Mouse (Mus musculus) neural tube, embryonic 15.5 days (tissue): Measurements from ENCODE around the gene Gm20388. TPM values are rescaled to one million over a fixed set of nuclear protein-coding genes. Genes with fewer than 3 reads are reported as not detected.
A peak's percentile ranks its signal among the peaks of the same experiment; 100 is the strongest.

Experiments used
- ATAC-seq: fragments of 200-750 bp; cut with Nextera tagmentation; 2 replicates; pipeline ENCODE4 v1.8.0; 2017; ENCODE audit warnings: mild to moderate bottlenecking, moderate TSS enrichment, moderate library complexity; ENCODE audit not compliant: low FRiP score
- H3K27ac ChIP-seq: fragments of 300-500 bp; sonication (generic); replicated peaks from 2 replicates; pipeline ENCODE4 v1.5.1; 2015; ENCODE audit warnings: mild to moderate bottlenecking, inconsistent platforms
- H3K27me3 ChIP-seq: fragments of 300-500 bp; sonication (generic); replicated peaks from 2 replicates; pipeline ENCODE4 v1.6.1; 2015; ENCODE audit warnings: inconsistent platforms
- H3K36me3 ChIP-seq: fragments of 300-500 bp; sonication (generic); 2 replicates; pipeline ENCODE4 v1.6.1; 2015; ENCODE audit warnings: inconsistent platforms
- H3K4me1 ChIP-seq: fragments of 300-500 bp; sonication (generic); 2 replicates; pipeline ENCODE4 v1.6.1; 2015; ENCODE audit warnings: inconsistent platforms
- H3K4me2 ChIP-seq: fragments of 300-500 bp; sonication (generic); 2 replicates; pipeline ENCODE4 v1.6.1; 2015; ENCODE audit warnings: inconsistent platforms, mild to moderate bottlenecking, moderate library complexity
- H3K4me3 ChIP-seq: fragments of 300-500 bp; sonication (generic); replicated peaks from 2 replicates; pipeline ENCODE4 v1.5.1; 2015; ENCODE audit warnings: mild to moderate bottlenecking, inconsistent platforms
- H3K9ac ChIP-seq: fragments of 300-500 bp; sonication (generic); replicated peaks from 2 replicates; pipeline ENCODE4 v1.6.1; 2015; ENCODE audit warnings: mild to moderate bottlenecking, inconsistent platforms
- H3K9me3 ChIP-seq: fragments of 300-500 bp; sonication (generic); replicated peaks from 2 replicates; pipeline ENCODE4 v1.6.1; 2016; ENCODE audit warnings: inconsistent platforms
- WGBS: fragments of 180-500 bp; shearing (Covaris S2); methylation state at CpG from one replicate; pipeline ENCODE4 v1.1.7; 2015; ENCODE audit warnings: mixed read lengths; 5-methylcytosine and 5-hydroxymethylcytosine counted together
- polyA plus RNA-seq: library from polyadenylated mRNA; unstranded; fragments of >200 nt; fragmentation: Nextera tagmentation; extraction: Ambion mirVana; gene quantifications from 2 replicates; pipeline ENCODE4 v1.2.1, GENCODE M21; 2015

Gene Gm20388
- polyA plus RNA-seq, 1 experiment from 2014 or later: not detected

GRCm38 (mm10) chr8:122707184-122707583 is 2796.5 kb downstream of the Gm20388 start:
- no peak overlapping the region for H3K27ac ChIP-seq
- no peaks in the 10 kb centered on the region for H3K36me3 ChIP-seq
- no peaks in the 10 kb centered on the region for H3K27me3 ChIP-seq
- H3K9ac ChIP-seq: no peak overlapping the region
- H3K4me1 ChIP-seq: peaks cover 18% of the 10 kb centered on the region
- no peaks in the 10 kb centered on the region for H3K9me3 ChIP-seq
- H3K4me2 ChIP-seq: no peak overlapping the region
- no peak overlapping the region for H3K4me3 ChIP-seq
- no peak for ATAC-seq
- WGBS: 63% methylated on average over 4 of the region's 4 CpGs

DNA sequence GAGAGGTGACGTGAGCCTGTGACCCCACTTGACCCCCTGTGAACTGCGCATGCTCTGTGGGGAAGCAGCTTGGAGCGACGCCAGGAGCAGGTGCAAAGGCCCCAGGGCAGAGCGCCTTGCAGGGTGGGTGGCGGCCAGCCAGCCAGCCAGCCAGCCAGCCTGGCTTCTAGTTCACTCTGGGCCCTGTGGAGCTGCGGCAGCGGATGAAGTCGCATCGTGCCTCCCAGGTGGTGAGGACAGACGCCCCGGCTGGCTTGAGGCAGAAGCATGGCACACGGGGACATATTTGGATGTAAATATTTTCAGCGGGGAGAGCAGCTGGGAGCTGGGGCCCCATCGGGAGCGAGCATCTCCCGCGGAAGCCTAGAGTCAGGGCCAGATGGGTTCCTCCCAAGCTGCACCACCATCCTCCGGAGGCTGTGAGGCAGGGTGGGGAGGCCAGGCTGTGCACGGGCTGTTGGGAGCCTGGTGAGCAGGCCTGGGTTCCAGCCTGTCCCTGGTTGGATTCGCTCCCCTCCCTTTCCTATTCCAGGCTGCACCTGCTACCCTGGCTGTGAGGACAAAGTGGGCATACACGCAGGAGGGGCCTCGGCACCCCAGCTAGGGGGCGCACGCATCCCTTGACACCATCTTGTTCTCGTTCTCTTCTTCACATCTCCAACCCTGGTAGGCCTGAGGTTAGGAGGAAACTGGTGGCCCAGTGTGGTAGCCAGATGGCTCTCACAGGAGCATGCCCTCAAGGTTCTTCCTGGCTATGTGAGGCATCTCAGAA is 2798.9 kb downstream of the Gm20388 start:
- Histone ChIP-seq H3K9me3 (no peaks in the 10 kb centered on the region), H3K4me1 (peaks cover 24% of the 10 kb centered on the region), H3K4me2 (no peak overlapping the region), H3K27ac (no peak overlapping the region), H3K4me3 (no peak overlapping the region), H3K36me3 (no peaks in the 10 kb centered on the region), H3K27me3 (no peaks in the 10 kb centered on the region), H3K9ac (no peak overlapping the region)
- 23% methylated on average over 26 of the region's 26 CpGs for WGBS
- ATAC-seq: peak; percentile 58; the same call in 1 of the 2 replicates

- no peaks in the 10 kb centered on the region for H3K9me3 ChIP-seq
- no peak for ATAC-seq
- no peak overlapping the region for H3K4me3 ChIP-seq
- H3K4me1 ChIP-seq: peaks cover 18% of the 10 kb centered on the region
- H3K27ac ChIP-seq: no peak overlapping the region
- no peak overlapping the region for H3K4me2 ChIP-seq
- H3K36me3 ChIP-seq: no peaks in the 10 kb centered on the region
- H3K9ac ChIP-seq: no peak overlapping the region
- H3K27me3 ChIP-seq: no peaks in the 10 kb centered on the region
- WGBS: 82% methylated on average over 3 of the region's 3 CpGs
Measured at GRCm38 (mm10) chr8:122711480-122711879, 2800.8 kb downstream of the Gm20388 start.

DNA sequence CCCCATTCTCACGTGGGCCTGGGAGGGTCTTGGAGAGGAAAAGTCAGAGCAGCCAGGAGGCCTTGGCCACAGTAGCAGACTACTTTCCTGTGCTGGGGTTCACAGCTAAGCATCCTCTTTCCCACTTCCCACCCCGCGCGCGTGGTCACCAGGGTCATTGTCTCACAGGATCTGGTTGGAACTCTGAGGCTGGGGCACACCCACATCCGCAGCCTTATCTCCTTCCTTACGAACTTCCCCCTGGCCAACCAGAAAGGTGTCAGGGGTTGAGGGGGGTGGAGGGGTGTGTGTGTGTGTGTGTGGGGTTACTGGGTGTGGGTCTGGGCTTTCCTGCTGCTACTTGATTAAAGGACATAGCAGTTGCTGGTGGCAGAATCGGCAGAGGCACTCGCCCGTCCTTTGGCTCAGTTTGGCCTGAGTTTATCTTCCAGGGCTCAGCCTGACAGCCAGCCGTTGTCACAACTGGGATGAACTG is 2801.3 kb downstream of the Gm20388 start:
- H3K4me3 ChIP-seq: no peak overlapping the region
- H3K36me3 ChIP-seq: no peaks in the 10 kb centered on the region
- H3K9me3 ChIP-seq: no peaks in the 10 kb centered on the region
- no peak overlapping the region for H3K9ac ChIP-seq
- ATAC-seq: no peak
- H3K4me1 ChIP-seq: peaks cover 19% of the 10 kb centered on the region
- 84% methylated on average over 11 of the region's 11 CpGs for WGBS
- H3K4me2 ChIP-seq: no peak overlapping the region
- no peaks in the 10 kb centered on the region for H3K27me3 ChIP-seq
- peak overlapping the region; percentile 33; the same call in 1 of the 2 replicates for H3K27ac ChIP-seq

DNA sequence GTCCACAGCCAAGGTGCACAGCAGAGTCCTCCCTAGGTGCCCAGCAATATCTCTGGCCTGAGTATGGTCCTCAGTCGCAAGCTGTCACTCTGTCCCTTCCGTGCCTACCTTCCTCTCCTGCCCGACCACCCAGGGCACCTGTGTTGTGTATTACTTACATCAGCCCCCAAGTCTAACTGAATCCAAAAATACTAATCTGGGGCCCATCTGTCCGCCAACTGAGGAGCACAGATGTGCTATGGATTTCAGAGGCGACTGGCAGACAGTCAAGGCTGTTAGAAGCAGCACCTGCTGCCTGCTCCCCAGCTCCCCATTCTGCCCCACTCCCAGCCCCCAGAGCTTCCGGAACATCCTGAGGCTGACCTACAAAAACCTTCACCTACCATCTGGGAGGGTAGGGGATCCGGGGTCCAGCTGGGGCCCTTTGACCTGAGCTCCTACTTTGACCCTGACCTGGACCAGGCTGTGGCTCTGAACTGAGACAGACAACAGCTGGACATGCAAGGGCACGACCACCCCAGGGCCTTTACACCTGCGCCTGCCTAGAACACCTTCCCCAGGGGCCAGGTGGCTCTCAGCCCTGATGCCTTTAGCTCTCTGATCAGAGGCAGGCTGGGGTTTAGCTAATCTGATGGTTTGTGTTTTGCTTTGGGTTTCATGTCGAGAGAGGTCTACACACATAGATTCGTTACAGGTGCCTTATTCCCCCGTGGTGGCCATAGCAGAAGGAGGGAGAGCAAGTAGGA is 2801.9 kb downstream of the Gm20388 start:
- Histone ChIP-seq H3K27me3 (no peaks in the 10 kb centered on the region), H3K9me3 (no peaks in the 10 kb centered on the region), H3K27ac (peak overlapping the region; percentile 33; the same call in 1 of the 2 replicates), H3K36me3 (no peaks in the 10 kb centered on the region), H3K4me1 (peaks cover 19% of the 10 kb centered on the region), H3K9ac (no peak overlapping the region), H3K4me3 (no peak overlapping the region), H3K4me2 (no peak overlapping the region)
- WGBS: 62% methylated on average over 12 of the region's 12 CpGs
- ATAC-seq: no peak

DNA sequence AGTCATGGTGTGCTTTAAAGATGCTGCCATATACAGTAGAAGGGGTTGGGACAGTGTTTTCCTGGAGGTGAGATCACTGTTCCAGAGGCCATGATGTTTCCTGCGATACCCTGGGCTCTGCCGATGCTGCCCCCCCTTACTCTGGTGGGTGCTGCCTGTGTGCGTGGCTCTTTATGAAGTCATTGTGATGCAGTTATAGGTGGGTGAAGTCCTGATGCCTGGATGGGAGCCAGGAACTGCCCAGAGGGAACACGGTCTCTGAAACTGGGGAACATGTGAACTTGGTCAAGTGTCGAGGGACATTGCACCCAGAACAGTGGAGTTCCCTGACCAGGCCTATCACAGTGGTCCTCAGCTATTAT is 2802.5 kb downstream of the Gm20388 start:
- Histone ChIP-seq H3K27me3 (no peaks in the 10 kb centered on the region), H3K9me3 (no peaks in the 10 kb centered on the region)
- 86% methylated on average over 5 of the region's 5 CpGs for WGBS

DNA sequence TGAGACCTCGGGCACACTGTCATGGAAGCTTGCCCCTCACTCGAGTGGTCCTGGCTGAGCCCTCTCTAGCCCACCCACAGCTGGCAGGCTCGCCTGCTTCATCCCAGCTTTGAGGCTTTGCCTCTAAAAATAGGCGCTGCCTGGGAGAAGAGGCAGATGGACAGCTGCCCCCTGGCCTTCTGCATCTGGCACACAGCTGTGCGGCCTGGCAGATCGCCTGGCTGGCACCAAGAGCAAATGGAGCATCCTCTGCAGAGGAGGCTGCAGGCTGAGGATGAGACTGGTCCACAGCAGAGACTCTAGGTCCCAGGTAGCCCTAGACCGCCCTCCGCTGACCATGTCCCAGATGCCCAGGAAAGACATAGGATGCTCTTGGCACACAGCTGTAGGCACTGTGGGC is 2805.9 kb downstream of the Gm20388 start:
- Histone ChIP-seq H3K9ac (no peak overlapping the region), H3K36me3 (no peaks in the 10 kb centered on the region), H3K9me3 (no peaks in the 10 kb centered on the region), H3K4me1 (peaks cover 34% of the 10 kb centered on the region), H3K27ac (0 out of 2 replicates have a peak overlapping the region, but pooled peaks have one; percentile 5), H3K4me3 (no peak overlapping the region), H3K27me3 (no peaks in the 10 kb centered on the region), H3K4me2 (no peak overlapping the region)
- 81% methylated on average over 8 of the region's 8 CpGs for WGBS
- no peak for ATAC-seq

More for the DNA sequence above, 2802.5 kb downstream of the Gm20388 start:
- Histone ChIP-seq H3K9ac (no peak overlapping the region), H3K4me2 (no peak overlapping the region), H3K27ac (no peak overlapping the region), H3K4me1 (peaks cover 19% of the 10 kb centered on the region), H3K36me3 (no peaks in the 10 kb centered on the region), H3K4me3 (no peak overlapping the region)
- ATAC-seq: no peak

- H3K27ac ChIP-seq: no peak overlapping the region
- peaks cover 29% of the 10 kb centered on the region for H3K4me1 ChIP-seq
- H3K9ac ChIP-seq: no peak overlapping the region
- WGBS: 86% methylated on average over 10 of the region's 10 CpGs
- H3K9me3 ChIP-seq: no peaks in the 10 kb centered on the region
- H3K27me3 ChIP-seq: no peaks in the 10 kb centered on the region
- ATAC-seq: no peak
- H3K4me3 ChIP-seq: no peak overlapping the region
- no peaks in the 10 kb centered on the region for H3K36me3 ChIP-seq
- no peak overlapping the region for H3K4me2 ChIP-seq
Measured at GRCm38 (mm10) chr8:122717869-122718509, 2807.3 kb downstream of the Gm20388 start.

DNA sequence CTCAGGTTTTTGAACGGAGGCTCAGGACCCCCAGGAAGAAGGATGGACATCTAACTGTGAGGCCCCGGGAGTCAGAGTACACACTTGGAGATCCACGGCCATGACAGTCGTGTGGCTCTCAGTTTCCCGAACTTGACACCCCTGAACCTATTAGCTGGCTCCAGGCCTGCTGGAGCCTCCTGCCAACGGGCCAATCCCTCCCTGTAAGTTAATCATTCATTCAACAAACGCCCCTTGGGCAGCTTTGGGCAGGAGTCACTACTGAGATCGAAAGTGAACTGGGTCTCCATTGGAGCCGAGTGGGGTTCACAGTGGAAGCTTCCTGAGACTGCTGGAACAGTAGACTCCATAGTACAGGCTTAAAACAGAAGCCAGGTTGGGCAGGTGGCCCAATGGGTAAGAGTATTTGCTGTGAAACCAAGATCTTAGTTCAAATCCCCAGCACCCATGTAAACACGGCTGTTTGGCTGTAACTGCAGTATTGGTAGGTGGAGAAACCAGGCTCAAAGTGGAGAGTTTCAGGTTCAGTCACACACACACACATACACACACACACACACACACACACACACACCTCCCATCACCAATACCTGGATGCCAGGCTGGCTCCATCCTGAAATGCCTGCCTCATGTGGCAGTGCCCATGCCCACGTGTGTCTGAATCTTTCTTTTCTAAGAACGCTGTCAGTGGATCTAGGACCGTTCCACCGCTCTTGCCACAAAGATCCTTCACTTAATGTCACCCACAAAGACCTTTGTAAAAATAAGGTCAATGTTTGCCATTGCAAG is 2808.3 kb downstream of the Gm20388 start:
- WGBS: 84% methylated on average over 14 of the region's 14 CpGs
- no peak overlapping the region for H3K9ac ChIP-seq
- no peaks in the 10 kb centered on the region for H3K36me3 ChIP-seq
- H3K4me1 ChIP-seq: peaks cover 29% of the 10 kb centered on the region
- no peaks in the 10 kb centered on the region for H3K9me3 ChIP-seq
- H3K27ac ChIP-seq: no peak overlapping the region
- H3K4me2 ChIP-seq: no peak overlapping the region
- no peak overlapping the region for H3K4me3 ChIP-seq
- H3K27me3 ChIP-seq: no peaks in the 10 kb centered on the region
- ATAC-seq: no peak

- no peak overlapping the region for H3K4me3 ChIP-seq
- H3K4me2 ChIP-seq: no peak overlapping the region; the same call in 1 of the 2 replicates
- no peak overlapping the region for H3K9ac ChIP-seq
- H3K27me3 ChIP-seq: no peaks in the 10 kb centered on the region
- no peak for ATAC-seq
- peaks cover 29% of the 10 kb centered on the region for H3K4me1 ChIP-seq
- no peaks in the 10 kb centered on the region for H3K9me3 ChIP-seq
- H3K27ac ChIP-seq: peak overlapping the region; percentile 82
- 42% methylated on average over 7 of the region's 7 CpGs for WGBS
- no peaks in the 10 kb centered on the region for H3K36me3 ChIP-seq
Measured at GRCm38 (mm10) chr8:122719500-122720065, 2808.9 kb downstream of the Gm20388 start.
